Mouse (Mus musculus): ENCODE results near the gene Fam120b. TPM values are rescaled to one million over a fixed set of nuclear protein-coding genes. Genes with fewer than 3 reads are reported as not detected.

The Fam120b gene
- polyA plus RNA-seq, 1 experiment from 2014 or later = 13.0 TPM

DNA sequence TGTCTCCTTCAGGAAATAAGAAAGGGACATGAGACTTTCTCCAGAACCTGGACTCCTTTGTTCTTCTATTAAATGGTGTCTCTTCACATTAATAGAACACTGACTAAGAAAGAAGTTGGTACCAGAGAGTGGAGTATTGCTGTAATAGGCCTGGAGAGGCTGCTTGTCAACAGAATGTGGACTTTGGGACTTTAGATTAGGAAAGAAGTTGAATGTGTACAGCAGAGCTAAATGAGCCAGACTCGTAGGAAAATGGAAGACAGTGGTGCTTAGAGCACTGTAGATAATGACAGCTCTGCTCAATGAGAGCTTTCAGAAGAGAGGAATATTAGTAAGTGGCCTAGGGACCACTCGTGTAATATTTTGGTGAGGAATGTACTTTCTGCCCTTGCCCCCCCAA lies 60.6 kb downstream of the Fam120b start:
- Histone ChIP-seq H3K36me3 (ENCODE audit: control insufficient read depth, insufficient read depth, low read length) (no peaks in the 10 kb centered on the region), H3K27ac (ENCODE audit: low read depth, low read length) (no peak overlapping the region), H3K4me2 (no peak overlapping the region), H3K4me1 (replicated peaks; ENCODE audit: control insufficient read depth, insufficient read depth, low read length) (no peaks in the 10 kb centered on the region), H3K9me3 (ENCODE audit: control insufficient read depth, low read length) (no peaks in the 10 kb centered on the region), H3K27me3 (replicated peaks; ENCODE audit: control insufficient read depth, insufficient read depth, low read length) (no peaks in the 10 kb centered on the region), H3K4me3 (ENCODE audit: low read depth, low read length) (no peak overlapping the region), H3K9ac (ENCODE audit: low read depth, low read length) (no peak overlapping the region)
- 71% methylated on average over 2 of the region's 2 CpGs for WGBS
- ATAC-seq (replicated peaks; ENCODE audit: low FRiP score) = no peak
- no peak for DNase-seq (ENCODE audit: low spot score)

- DNase-seq (ENCODE audit: low spot score) (no peak), ATAC-seq (replicated peaks; ENCODE audit: low FRiP score) (no peak)
- WGBS = 74% methylated on average over 4 of the region's 4 CpGs
- H3K27ac ChIP-seq (ENCODE audit: low read depth, low read length) = no peak overlapping the region
- H3K9me3 ChIP-seq (ENCODE audit: control insufficient read depth, low read length) = no peaks in the 10 kb centered on the region
- no peaks in the 10 kb centered on the region for H3K27me3 ChIP-seq (replicated peaks; ENCODE audit: control insufficient read depth, insufficient read depth, low read length)
- no peaks in the 10 kb centered on the region for H3K36me3 ChIP-seq (ENCODE audit: control insufficient read depth, insufficient read depth, low read length)
- no peak overlapping the region for H3K4me2 ChIP-seq
- no peak overlapping the region for H3K9ac ChIP-seq (ENCODE audit: low read depth, low read length)
- H3K4me1 ChIP-seq (replicated peaks; ENCODE audit: control insufficient read depth, insufficient read depth, low read length) = no peaks in the 10 kb centered on the region; the same call in 1 of the 2 replicates
- no peak overlapping the region for H3K4me3 ChIP-seq (ENCODE audit: low read depth, low read length)
These were observed 63.8 kb downstream of the Fam120b start for GRCm38 (mm10) chr17:15459761-15460160.

DNA sequence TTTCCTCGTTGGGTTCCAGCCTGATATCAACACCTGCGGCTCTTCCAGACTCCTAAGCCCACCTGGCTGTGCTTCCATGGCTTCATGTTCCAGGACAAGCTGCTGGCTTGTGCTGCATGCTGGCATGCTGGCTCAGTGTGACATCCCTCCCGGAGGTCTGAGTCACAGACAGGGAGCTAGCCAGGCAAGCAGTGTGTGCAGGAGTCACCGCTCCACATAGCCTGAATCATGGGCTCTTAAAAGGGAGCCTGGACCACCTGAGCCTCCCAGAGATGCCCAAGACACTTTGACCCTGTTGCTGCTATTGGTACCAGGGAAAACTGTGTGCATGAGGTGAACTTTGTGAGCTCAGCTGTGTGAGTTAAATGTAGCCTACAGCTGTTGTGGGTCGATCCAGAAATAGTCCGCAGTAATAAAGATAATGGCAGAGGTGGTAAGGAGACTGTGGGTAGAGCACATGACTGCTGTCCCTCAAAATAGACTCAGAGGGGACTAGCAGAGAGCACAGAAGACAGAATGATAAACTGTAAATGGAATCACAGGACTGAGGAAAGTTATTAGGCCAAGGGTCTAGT lies 66.0 kb downstream of the Fam120b start:
- 90% methylated on average over 6 of the region's 6 CpGs for WGBS
- DNase-seq (ENCODE audit: low spot score) (no peak), ATAC-seq (replicated peaks; ENCODE audit: low FRiP score) (no peak)
- Histone ChIP-seq H3K27me3 (replicated peaks; ENCODE audit: control insufficient read depth, insufficient read depth, low read length) (no peaks in the 10 kb centered on the region), H3K4me1 (replicated peaks; ENCODE audit: control insufficient read depth, insufficient read depth, low read length) (no peaks in the 10 kb centered on the region; the same call in 1 of the 2 replicates), H3K9ac (ENCODE audit: low read depth, low read length) (no peak overlapping the region), H3K27ac (ENCODE audit: low read depth, low read length) (no peak overlapping the region), H3K4me3 (ENCODE audit: low read depth, low read length) (no peak overlapping the region), H3K9me3 (ENCODE audit: control insufficient read depth, low read length) (no peaks in the 10 kb centered on the region), H3K36me3 (ENCODE audit: control insufficient read depth, insufficient read depth, low read length) (no peaks in the 10 kb centered on the region; the same call in 1 of the 2 replicates), H3K4me2 (no peak overlapping the region)

DNA sequence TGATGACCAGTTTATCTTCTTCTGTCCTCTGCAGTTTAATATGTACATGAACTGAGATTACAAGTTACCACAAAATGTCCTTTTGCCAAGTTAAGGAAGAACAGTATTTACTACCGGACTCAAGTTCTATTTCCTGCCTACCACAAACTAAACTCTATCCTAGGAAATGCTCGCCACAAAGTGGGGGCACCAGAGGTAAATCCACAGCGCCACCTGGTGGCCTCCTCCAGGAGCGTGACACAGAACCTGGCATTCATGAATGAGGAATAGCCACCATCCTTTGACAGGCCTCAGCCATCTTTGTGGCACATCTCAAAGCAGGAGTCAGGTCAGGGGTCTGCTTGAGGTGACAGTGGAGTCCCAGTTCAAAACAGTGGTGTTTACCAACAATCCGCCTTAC lies 71.7 kb downstream of the Fam120b start:
- no peak overlapping the region for H3K4me2 ChIP-seq
- no peak overlapping the region for H3K27ac ChIP-seq (ENCODE audit: low read depth, low read length)
- no peaks in the 10 kb centered on the region for H3K9me3 ChIP-seq (ENCODE audit: control insufficient read depth, low read length)
- H3K9ac ChIP-seq (ENCODE audit: low read depth, low read length) = no peak overlapping the region
- no peaks in the 10 kb centered on the region for H3K27me3 ChIP-seq (replicated peaks; ENCODE audit: control insufficient read depth, insufficient read depth, low read length)
- DNase-seq (ENCODE audit: low spot score) (peak; percentile 69), ATAC-seq (replicated peaks; ENCODE audit: low FRiP score) (peak; percentile 71)
- H3K4me1 ChIP-seq (replicated peaks; ENCODE audit: control insufficient read depth, insufficient read depth, low read length) = no peaks in the 10 kb centered on the region; the same call in 1 of the 2 replicates
- WGBS = 20% methylated on average over 5 of the region's 5 CpGs
- H3K4me3 ChIP-seq (ENCODE audit: low read depth, low read length) = no peak overlapping the region
- H3K36me3 ChIP-seq (ENCODE audit: control insufficient read depth, insufficient read depth, low read length) = peaks cover 19% of the 10 kb centered on the region

DNA sequence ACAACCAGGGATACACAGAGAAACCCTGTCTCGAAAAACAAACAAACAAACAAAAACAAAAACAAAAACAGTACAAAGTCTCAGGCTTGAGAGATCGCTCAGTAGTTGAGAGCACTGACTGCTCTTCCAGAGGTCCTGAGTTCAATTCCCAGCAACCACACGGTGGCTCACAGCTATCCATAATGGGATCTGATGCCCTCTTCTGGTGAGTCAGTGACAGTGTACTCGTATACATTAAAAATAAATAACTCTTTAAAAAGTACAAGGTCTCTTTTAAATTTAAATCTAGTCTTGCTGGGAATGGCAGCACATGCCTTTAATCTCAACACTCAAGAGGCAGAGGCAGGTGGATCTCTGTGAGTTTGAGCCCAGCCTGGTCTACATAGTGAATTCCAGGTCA lies 76.7 kb downstream of the Fam120b start:
- no peak for ATAC-seq (replicated peaks; ENCODE audit: low FRiP score)
- H3K9me3 ChIP-seq (ENCODE audit: control insufficient read depth, low read length) = no peaks in the 10 kb centered on the region

More for the DNA sequence above, 76.7 kb downstream of the Fam120b start:
- H3K27ac ChIP-seq (ENCODE audit: low read depth, low read length) = no peak overlapping the region
- no peaks in the 10 kb centered on the region for H3K4me1 ChIP-seq (replicated peaks; ENCODE audit: control insufficient read depth, insufficient read depth, low read length)
- 86% methylated on average over 4 of the region's 4 CpGs for WGBS
- H3K9ac ChIP-seq (ENCODE audit: low read depth, low read length) = no peak overlapping the region
- H3K4me2 ChIP-seq = no peak overlapping the region
- H3K27me3 ChIP-seq (replicated peaks; ENCODE audit: control insufficient read depth, insufficient read depth, low read length) = no peaks in the 10 kb centered on the region
- no peak for DNase-seq (ENCODE audit: low spot score)
- no peak overlapping the region for H3K4me3 ChIP-seq (ENCODE audit: low read depth, low read length)
- H3K36me3 ChIP-seq (ENCODE audit: control insufficient read depth, insufficient read depth, low read length) = peaks cover 55% of the 10 kb centered on the region

Other genes starting within 250 kb of the Fam120b start
- gene Dll1, start 19.3 kb upstream of the Fam120b start, polyA plus RNA-seq (2014; fragmentation: Nextera tagmentation; extraction: Ambion mirVana) = 2.2 and 2.3 TPM in 2 replicates
- 251 and 252 TPM in 2 replicates for gene Psmb1, start 103.5 kb downstream of the Fam120b start, polyA plus RNA-seq (2014; fragmentation: Nextera tagmentation; extraction: Ambion mirVana)
- 54.3 and 56.3 TPM in 2 replicates for gene Tbp, start 103.7 kb downstream of the Fam120b start, polyA plus RNA-seq (2014; fragmentation: Nextera tagmentation; extraction: Ambion mirVana)
- gene Pdcd2, start 131.1 kb downstream of the Fam120b start, polyA plus RNA-seq (2014; fragmentation: Nextera tagmentation; extraction: Ambion mirVana) = 58.2 and 64.0 TPM in 2 replicates
- gene Prdm9, start 168.2 kb downstream of the Fam120b start, polyA plus RNA-seq (2014; fragmentation: Nextera tagmentation; extraction: Ambion mirVana) = 0.70 and 1.1 TPM in 2 replicates

Data from liver, embryonic 11.5 days (tissue).